ENCODE assay signal across 7 mouse cellular contexts in the genomic region with DNA sequence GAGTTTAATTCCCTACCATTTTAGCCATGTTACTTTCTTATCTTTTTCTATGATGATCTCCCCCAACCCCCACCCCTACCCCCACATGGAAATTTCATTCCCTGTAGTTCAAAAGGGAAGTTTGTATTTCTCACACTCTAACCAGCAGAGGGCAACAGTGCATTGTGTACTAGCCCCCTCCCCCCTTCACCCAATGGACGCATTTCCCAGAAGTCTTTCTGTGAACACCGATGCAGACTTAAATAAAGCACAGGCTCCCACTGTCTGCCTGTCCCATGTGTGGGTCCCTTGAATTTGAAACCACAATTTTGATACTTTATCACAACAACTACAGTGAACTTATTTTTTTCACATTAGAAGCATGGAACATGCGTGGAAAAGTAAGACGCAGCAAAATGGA.
DNase-seq lines count a peak whose midpoint lies in the region; ATAC-seq and TF ChIP-seq lines count a peak whose summit lies in the region.

No protein-coding gene starts in this region.

- no peak for TF ChIP-seq CTCF in thymus, adult 2 months (IDR thresholded peaks at IDR 0.05; ENCODE audit: borderline replicate concordance, control insufficient read depth, extremely low read depth, insufficient read depth, low read length, poor library complexity)
- peak; percentile 73 for TF ChIP-seq CTCF in layer of hippocampus, adult 2 months (conservative IDR thresholded peaks at IDR 0.05)

- no peak for TF ChIP-seq POLR2A in thymus, adult 2 months (IDR thresholded peaks at IDR 0.05; ENCODE audit: control insufficient read depth, extremely low read depth, insufficient read depth, low read length, poor library complexity)

- no peak overlapping the region for H3K9ac ChIP-seq in forebrain, embryonic 16.5 days (replicated peaks; ENCODE audit: low read depth, low read length)

- no peaks in the 10 kb centered on the region for H3K27me3 ChIP-seq in thymus, adult 2 months (ENCODE audit: control insufficient read depth, insufficient read depth, low read length)
- no peaks in the 10 kb centered on the region for H3K27me3 ChIP-seq in forebrain, embryonic 16.5 days (replicated peaks; ENCODE audit: control insufficient read depth, insufficient read depth, low read length)

- H3K27ac ChIP-seq in thymus, adult 2 months (ENCODE audit: control insufficient read depth, insufficient read depth, low read length) = no peak overlapping the region
- H3K27ac ChIP-seq in forebrain, embryonic 16.5 days (ENCODE audit: low read length) = no peak overlapping the region
- no peak overlapping the region for H3K27ac ChIP-seq in layer of hippocampus, adult 2 months

- no peaks in the 10 kb centered on the region for H3K4me1 ChIP-seq in thymus, adult 2 months (replicated peaks; ENCODE audit: control insufficient read depth, insufficient read depth, low read length)
- 0 out of 2 replicates have a peak, but pooled peaks cover 3% of the 10 kb centered on the region for H3K4me1 ChIP-seq in forebrain, embryonic 16.5 days (replicated peaks; ENCODE audit: control insufficient read depth, insufficient read depth, low read length)

- 42% methylated on average over 4 of the region's 4 CpGs for WGBS in thymus, adult 2 months
- 37% methylated on average over 4 of the region's 4 CpGs for WGBS in forebrain, embryonic 16.5 days

- no peak overlapping the region for H3K4me3 ChIP-seq in thymus, adult 2 months (ENCODE audit: control insufficient read depth, insufficient read depth, low read length)
- no peak overlapping the region for H3K4me3 ChIP-seq in forebrain, embryonic 16.5 days (replicated peaks; ENCODE audit: low read length)
- peak overlapping the region; percentile 39 for H3K4me3 ChIP-seq in layer of hippocampus, adult 2 months

- H3K36me3 ChIP-seq in thymus, adult 2 months (ENCODE audit: control insufficient read depth, insufficient read depth, low read length) = no peaks in the 10 kb centered on the region
- no peaks in the 10 kb centered on the region for H3K36me3 ChIP-seq in forebrain, embryonic 16.5 days (ENCODE audit: control insufficient read depth, insufficient read depth)

- ATAC-seq in forebrain, embryonic 16.5 days = peak; percentile 63; the same call in 1 of the 2 replicates
- ATAC-seq in megakaryocyte progenitor cell, adult 5-6 weeks (replicated peaks; ENCODE audit: poor library complexity) = peak; percentile 79
- ATAC-seq in monocyte, adult 5-6 weeks (replicated peaks; ENCODE audit: insufficient number of reproducible peaks, low FRiP score, low TSS enrichment, poor library complexity, severe bottlenecking) = no peak

- H3K4me2 ChIP-seq in forebrain, embryonic 16.5 days (ENCODE audit: low read length) = 0 out of 2 replicates have a peak overlapping the region, but pooled peaks have one; percentile 13

- no peaks in the 10 kb centered on the region for H3K9me3 ChIP-seq in forebrain, embryonic 16.5 days (ENCODE audit: control insufficient read depth, low read length)

- DNase-seq in thymus, postnatal 0 days (ENCODE audit: low spot score) = peak; percentile 15
- DNase-seq in thymus, adult 2 months = no peak
- peak; percentile 28 for DNase-seq in cerebellum, adult 9-11 months
- peak; percentile 36 to 51 for DNase-seq in layer of hippocampus, adult 2 months (ENCODE audit: low spot score in 2 of 2)
